Mouse (Mus musculus) hindbrain, postnatal 0 days (tissue): ENCODE results near the gene Ryr1. TPM values are rescaled to one million over a fixed set of nuclear protein-coding genes. Genes with fewer than 3 reads are reported as not detected.

Source experiments
- ATAC-seq: fragments of 200-750 bp; cut with Nextera tagmentation; 2 replicates; pipeline ENCODE4 v1.8.0; 2017; ENCODE audit warnings: mild to moderate bottlenecking, moderate TSS enrichment, moderate library complexity
- DNase-seq: peaks from one replicate; pipeline ENCODE4 v3.0.0-alpha.2; 2015; ENCODE audit warnings: low spot score
- H3K27ac ChIP-seq: fragments of 300-500 bp; sonication (generic); 2 replicates; pipeline ENCODE4 v1.5.1; 2014; ENCODE audit warnings: mild to moderate bottlenecking
- H3K27me3 ChIP-seq: fragments of 300-500 bp; sonication (generic); 2 replicates; pipeline ENCODE4 v1.6.1; 2014; ENCODE audit warnings: low read length, mixed read lengths; ENCODE audit not compliant: insufficient read depth
- H3K36me3 ChIP-seq: fragments of 300-500 bp; sonication (generic); 2 replicates; pipeline ENCODE4 v1.6.1; 2014; ENCODE audit warnings: low read length, mixed read lengths; ENCODE audit not compliant: insufficient read depth
- H3K4me1 ChIP-seq: fragments of 300-500 bp; sonication (generic); 2 replicates; pipeline ENCODE4 v1.6.1; 2014; ENCODE audit warnings: antibody characterized with exemption, low read length, mixed read lengths; ENCODE audit not compliant: insufficient read depth
- H3K4me2 ChIP-seq: fragments of 300-500 bp; sonication (generic); 2 replicates; pipeline ENCODE4 v1.6.1; 2014; ENCODE audit warnings: low read depth, mild to moderate bottlenecking, low read length, moderate library complexity, mixed read lengths
- H3K4me3 ChIP-seq: fragments of 300-500 bp; sonication (generic); 2 replicates; pipeline ENCODE4 v1.5.1; 2014; ENCODE audit warnings: low read length
- H3K9ac ChIP-seq: fragments of 300-500 bp; sonication (generic); replicated peaks from 2 replicates; pipeline ENCODE4 v1.6.1; 2014; ENCODE audit warnings: mild to moderate bottlenecking, low read length, moderate library complexity, mixed read lengths
- H3K9me3 ChIP-seq: fragments of 300-500 bp; sonication (generic); 2 replicates; pipeline ENCODE4 v1.6.1; 2016; ENCODE audit warnings: low read length, mixed read lengths
- CTCF ChIP-seq: IDR thresholded peaks from 2 replicates; pipeline ENCODE4 v1.5.1; 2016; ENCODE audit warnings: antibody characterized with exemption, control low read depth, low read depth
- WGBS: fragments of 180-500 bp; shearing (Covaris S2); extraction: QIAGEN DNeasy Blood & Tissue Kit; methylation state at CpG from one replicate; pipeline ENCODE4 v1.1.7; 2014; 5-methylcytosine and 5-hydroxymethylcytosine counted together
- polyA plus RNA-seq: library from polyadenylated mRNA; unstranded; fragments of >200 nt; fragmentation: Nextera tagmentation; extraction: Ambion mirVana; gene quantifications from 2 replicates; pipeline ENCODE4 v1.2.1, GENCODE M21; 2015
- total RNA-seq: library from RNA; depleted of rRNA; stranded (reverse); fragments of >200 nt; gene quantifications from 2 replicates; pipeline ENCODE4 v1.2.3, GENCODE M21; 2014

Gene Ryr1
- total and polyA plus RNA-seq, 2 experiments from 2014 or later = 5.0 to 12.5 TPM

DNA sequence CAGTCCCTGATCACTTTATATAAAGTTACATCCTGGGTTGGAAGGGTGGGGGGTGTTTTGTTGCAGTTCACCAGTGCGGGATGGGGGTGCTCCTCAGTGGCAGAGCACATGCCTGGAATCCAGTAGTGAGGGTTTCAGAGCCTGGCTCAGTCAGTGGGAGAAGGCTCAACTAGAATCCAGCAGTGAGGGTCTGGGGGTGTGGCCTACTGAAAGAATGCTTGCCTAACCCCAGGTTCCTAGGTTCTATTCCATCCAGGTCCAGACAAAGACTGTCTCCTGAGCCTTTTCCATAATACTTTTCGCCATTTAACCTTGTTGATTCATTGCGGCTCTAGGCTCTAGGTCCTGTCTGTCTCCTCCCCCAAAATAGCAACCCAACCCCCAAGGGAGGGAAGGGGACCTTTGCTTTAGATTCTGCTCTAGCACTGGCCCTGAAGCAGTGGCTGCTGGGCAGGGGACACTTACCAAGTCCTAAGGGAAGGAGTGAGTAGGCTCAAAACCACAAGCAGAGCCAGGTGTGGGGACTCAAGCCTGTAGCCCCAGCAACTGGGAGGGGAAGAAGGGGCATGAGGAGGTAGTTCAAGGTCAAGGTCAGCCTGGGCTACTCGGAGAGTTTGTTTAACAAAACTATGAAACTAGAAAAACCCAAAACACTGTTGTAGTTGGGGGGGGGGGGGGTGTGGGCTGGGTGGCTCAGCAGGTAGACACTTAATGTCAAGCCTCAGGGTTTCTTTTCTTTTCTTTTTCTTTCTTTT, 158.1 kb downstream of the Ryr1 start:
- no peak overlapping the region for H3K9ac ChIP-seq
- no peak overlapping the region for H3K4me2 ChIP-seq
- no peaks in the 10 kb centered on the region for H3K9me3 ChIP-seq
- no peaks in the 10 kb centered on the region for H3K4me1 ChIP-seq
- ATAC-seq = no peak
- no peak overlapping the region for H3K27ac ChIP-seq
- no peaks in the 10 kb centered on the region for H3K27me3 ChIP-seq
- peaks cover 10% of the 10 kb centered on the region; the same call in 1 of the 2 replicates for H3K36me3 ChIP-seq
- TF ChIP-seq CTCF = no peak
- no peak for DNase-seq
- WGBS = 69% methylated on average over 4 of the region's 4 CpGs
- H3K4me3 ChIP-seq = no peak overlapping the region

DNA sequence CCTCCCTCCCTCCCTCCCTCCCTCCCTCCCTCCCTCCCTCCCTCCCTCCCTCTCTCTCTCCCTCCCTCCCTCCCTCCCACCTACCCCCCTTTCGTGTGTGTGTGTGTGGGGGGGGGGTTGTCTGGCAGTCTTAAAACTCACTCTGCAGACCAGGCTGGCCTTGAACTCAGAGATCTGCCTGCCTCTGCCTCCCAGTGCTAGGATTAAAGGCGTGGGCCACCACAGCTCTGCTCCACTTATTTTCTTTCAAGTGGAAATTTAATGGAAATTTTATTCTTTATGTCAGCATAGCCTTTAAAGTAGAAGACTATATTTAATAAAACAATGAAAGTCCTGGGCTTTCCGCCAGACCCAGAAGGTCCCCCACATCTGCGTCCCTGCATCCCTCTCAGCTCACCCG, 158.8 kb downstream of the Ryr1 start:
- Histone ChIP-seq H3K9me3 (no peaks in the 10 kb centered on the region), H3K4me3 (no peak overlapping the region), H3K36me3 (0 out of 2 replicates have a peak, but pooled peaks cover 2% of the 10 kb centered on the region), H3K4me2 (no peak overlapping the region), H3K27ac (no peak overlapping the region), H3K9ac (no peak overlapping the region), H3K27me3 (no peaks in the 10 kb centered on the region), H3K4me1 (no peaks in the 10 kb centered on the region)
- WGBS = 76% methylated on average over 4 of the region's 5 CpGs
- no peak for ATAC-seq
- no peak for DNase-seq
- TF ChIP-seq CTCF = no peak

DNA sequence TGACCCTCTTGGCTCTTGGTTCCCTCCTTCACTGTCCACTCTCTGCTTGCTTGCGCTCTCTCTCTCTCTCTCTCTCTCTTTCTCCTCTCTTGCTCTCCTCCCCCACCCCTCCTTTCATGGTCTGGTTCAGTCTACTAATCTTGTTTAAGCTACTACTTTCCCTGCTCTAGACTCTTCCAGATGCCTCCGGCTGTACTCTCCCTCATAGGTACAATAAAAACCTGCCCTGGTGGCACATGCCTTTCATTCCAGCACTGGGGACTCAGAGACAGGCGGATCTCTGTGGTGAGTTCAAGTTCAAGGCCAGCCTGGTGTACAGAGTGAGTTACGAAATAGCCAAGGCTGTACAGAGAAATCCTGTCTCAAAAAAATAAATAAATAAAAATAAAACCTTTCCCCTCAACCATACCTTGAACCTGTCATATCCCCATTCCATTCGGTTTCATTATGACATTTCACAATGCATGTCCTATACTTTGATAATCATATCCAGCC, 159.6 kb downstream of the Ryr1 start:
- Histone ChIP-seq H3K9ac (no peak overlapping the region), H3K4me2 (no peak overlapping the region), H3K4me3 (no peak overlapping the region), H3K4me1 (peaks cover 7% of the 10 kb centered on the region), H3K36me3 (no peaks in the 10 kb centered on the region), H3K27ac (no peak overlapping the region), H3K27me3 (no peaks in the 10 kb centered on the region), H3K9me3 (no peaks in the 10 kb centered on the region)
- ATAC-seq (no peak), DNase-seq (no peak)
- 87% methylated on average over 5 of the region's 5 CpGs for WGBS
- TF ChIP-seq CTCF = no peak

DNA sequence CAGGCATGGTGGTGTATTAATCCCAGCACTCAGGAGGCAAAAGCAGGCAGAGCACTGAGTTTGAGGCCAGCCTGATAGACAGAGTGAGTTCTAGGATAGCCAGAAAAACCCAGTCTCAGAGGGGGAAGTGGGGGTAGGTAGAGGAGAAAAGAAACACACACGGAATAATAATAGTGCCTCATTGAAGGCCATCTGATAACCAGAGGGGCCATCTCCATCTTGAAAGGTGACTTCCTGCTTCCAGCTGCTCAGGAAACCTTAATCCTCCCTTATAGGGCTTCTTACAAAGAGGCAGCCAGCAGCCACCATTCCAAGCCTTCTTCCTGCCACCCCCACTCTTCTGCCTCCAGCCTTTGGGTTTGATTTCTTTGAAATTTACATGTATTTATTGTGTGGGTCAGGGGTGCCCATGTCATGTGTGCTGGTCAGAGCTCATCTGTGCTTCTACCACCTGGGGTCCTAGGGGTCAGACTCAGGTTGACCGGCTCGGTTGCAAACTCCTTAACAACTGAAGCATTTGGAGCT, 161.5 kb downstream of the Ryr1 start:
- WGBS = 84% methylated on average over 3 of the region's 3 CpGs
- Histone ChIP-seq H3K36me3 (no peaks in the 10 kb centered on the region), H3K4me1 (peaks cover 20% of the 10 kb centered on the region), H3K9me3 (no peaks in the 10 kb centered on the region), H3K27me3 (no peaks in the 10 kb centered on the region), H3K4me3 (no peak overlapping the region), H3K4me2 (no peak overlapping the region), H3K27ac (no peak overlapping the region), H3K9ac (no peak overlapping the region)
- ATAC-seq (no peak), DNase-seq (no peak)
- TF ChIP-seq CTCF = no peak

DNA sequence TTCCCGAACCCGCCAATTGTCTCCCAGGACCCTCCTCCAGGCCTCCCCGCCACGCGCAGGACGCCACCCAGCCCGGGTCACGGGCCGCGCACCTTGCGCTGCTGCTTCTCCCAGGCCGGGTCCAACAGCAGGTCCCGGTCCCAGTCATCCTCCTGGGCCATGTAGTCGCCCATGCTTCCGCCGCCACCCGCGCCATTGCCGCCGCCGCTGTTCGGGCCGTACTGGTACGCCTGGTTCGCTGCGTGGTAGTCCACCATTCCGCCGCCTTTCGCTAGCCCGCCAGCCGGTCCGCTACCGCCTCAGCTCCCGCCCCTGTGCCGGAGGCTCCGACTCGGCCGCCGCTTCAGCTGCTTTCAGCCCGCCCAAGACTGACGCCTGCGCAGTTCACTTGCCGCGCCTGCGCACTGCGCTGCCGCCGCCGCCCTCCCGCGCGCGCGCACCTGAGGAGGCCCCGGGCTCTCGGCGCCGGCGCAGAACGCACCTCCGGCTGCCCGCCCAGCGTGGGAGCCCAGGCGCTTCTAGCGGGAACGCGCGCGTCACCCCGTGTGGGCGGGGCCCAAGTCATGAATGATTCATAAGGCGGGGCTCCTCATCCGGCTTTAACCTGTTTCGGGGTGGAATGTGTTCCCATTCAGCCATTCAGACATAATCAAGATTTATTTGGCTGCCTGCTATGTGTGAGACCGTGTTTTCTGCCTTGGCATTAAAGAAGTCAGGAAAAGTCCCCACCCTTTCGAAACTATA, 162.9 kb downstream of the Ryr1 start, which contains the start of gene Actn4:
Gene Actn4 (minus strand): TSS at position 414 of the 744 bp plus-strand sequence.
- TF ChIP-seq CTCF = no peak
- Histone ChIP-seq H3K27me3 (no peaks in the 10 kb centered on the region), H3K4me1 (peaks cover 20% of the 10 kb centered on the region), H3K36me3 (no peaks in the 10 kb centered on the region), H3K27ac (peak within 1 kb of the TSS; percentile 88), H3K9me3 (no peaks in the 10 kb centered on the region), H3K4me3 (peak within 1 kb of the TSS; percentile 97), H3K4me2 (peak within 1 kb of the TSS; percentile 83), H3K9ac (peak within 1 kb of the TSS; percentile 92)
- WGBS = under 1% methylated on average over 64 of the region's 76 CpGs
- peak; percentile 95 for ATAC-seq
- DNase-seq = peak; percentile 100

DNA sequence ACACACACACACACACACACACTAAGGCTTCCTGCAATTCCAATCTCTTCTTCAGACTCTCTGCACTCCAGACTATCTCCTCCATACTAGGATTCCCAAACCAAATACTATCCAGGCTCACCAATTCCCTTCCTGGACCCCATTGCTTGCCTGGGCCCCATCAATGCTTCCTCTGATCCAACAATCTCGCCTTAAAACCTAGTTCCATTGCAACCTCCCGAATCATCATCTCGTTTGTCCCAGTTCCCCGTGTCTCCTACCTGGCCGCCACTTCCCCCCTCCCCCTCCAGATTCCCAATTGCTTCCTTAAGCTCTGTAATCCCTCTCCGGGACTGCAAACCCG, 163.4 kb downstream of the Ryr1 start:
- Histone ChIP-seq H3K4me1 (peaks cover 20% of the 10 kb centered on the region), H3K27ac (peak overlapping the region; percentile 88), H3K4me3 (peak overlapping the region; percentile 97), H3K9ac (peak overlapping the region; percentile 92), H3K4me2 (peak overlapping the region; percentile 83), H3K27me3 (no peaks in the 10 kb centered on the region), H3K9me3 (no peaks in the 10 kb centered on the region), H3K36me3 (no peaks in the 10 kb centered on the region)
- peak; percentile 1; the same call in 1 of the 2 replicates for ATAC-seq
- WGBS = under 1% methylated on average over 7 of the region's 7 CpGs
- peak; percentile 28 for DNase-seq
- no peak for TF ChIP-seq CTCF
